Mouse (Mus musculus) heart, postnatal 0 days (tissue): ENCODE measurements around the gene Gm48552. TPM values are rescaled to one million over a fixed set of nuclear protein-coding genes. Genes with fewer than 3 reads are reported as not detected.

Source experiments
- ATAC-seq: fragments of 200-750 bp; cut with Nextera tagmentation; 2 replicates; pipeline ENCODE4 v1.8.0; 2017; ENCODE audit warnings: low read depth, moderate number of reproducible peaks, moderate library complexity; ENCODE audit not compliant: insufficient read depth
- DNase-seq: peaks from one replicate; pipeline ENCODE4 v3.0.0-alpha.2; 2016; ENCODE audit warnings: low spot score
- H3K27ac ChIP-seq: fragments of 300-500 bp; sonication (generic); 2 replicates; pipeline ENCODE4 v1.5.1; 2014; ENCODE audit warnings: low read depth, mild to moderate bottlenecking
- H3K27me3 ChIP-seq: fragments of 300-500 bp; sonication (generic); 2 replicates; pipeline ENCODE4 v1.6.1; 2014; ENCODE audit warnings: low read length, mixed read lengths; ENCODE audit not compliant: control insufficient read depth, insufficient read depth
- H3K36me3 ChIP-seq: fragments of 300-500 bp; sonication (generic); replicated peaks from 2 replicates; pipeline ENCODE4 v1.6.1; 2014; ENCODE audit warnings: low read length, mixed read lengths; ENCODE audit not compliant: control insufficient read depth, insufficient read depth
- H3K4me1 ChIP-seq: fragments of 300-500 bp; sonication (generic); 2 replicates; pipeline ENCODE4 v1.6.1; 2014; ENCODE audit warnings: antibody characterized with exemption; ENCODE audit not compliant: control insufficient read depth, insufficient read depth
- H3K4me2 ChIP-seq: fragments of 300-500 bp; sonication (generic); 2 replicates; pipeline ENCODE4 v1.6.1; 2014; ENCODE audit warnings: low read depth, mild to moderate bottlenecking, low read length, moderate library complexity
- H3K4me3 ChIP-seq: fragments of 300-500 bp; sonication (generic); 2 replicates; pipeline ENCODE4 v1.5.1; 2014; ENCODE audit warnings: low read depth, low read length
- H3K9ac ChIP-seq: fragments of 300-500 bp; sonication (generic); replicated peaks from 2 replicates; pipeline ENCODE4 v1.6.1; 2014; ENCODE audit warnings: low read depth, low read length, mixed read lengths
- H3K9me3 ChIP-seq: fragments of 300-500 bp; sonication (generic); replicated peaks from 2 replicates; pipeline ENCODE4 v1.6.1; 2016; ENCODE audit warnings: low read length; ENCODE audit not compliant: control insufficient read depth
- CTCF ChIP-seq: IDR thresholded peaks from 2 replicates; pipeline ENCODE4 v1.5.1; 2016; ENCODE audit warnings: antibody characterized with exemption, control low read depth, low read depth
- EP300 ChIP-seq: IDR thresholded peaks from 2 replicates; pipeline ENCODE4 v1.6.1; 2016; ENCODE audit warnings: antibody characterized with exemption, low read depth
- WGBS: fragments of 180-500 bp; shearing (Covaris S2); extraction: QIAGEN DNeasy Blood & Tissue Kit; methylation state at CpG from one replicate; pipeline ENCODE4 v1.1.7; 2014; 5-methylcytosine and 5-hydroxymethylcytosine counted together
- polyA plus RNA-seq: library from polyadenylated mRNA; unstranded; fragments of >200 nt; fragmentation: Nextera tagmentation; extraction: Ambion mirVana; gene quantifications from 2 replicates; pipeline ENCODE4 v1.2.1, GENCODE M21; 2015
- total RNA-seq: library from RNA; depleted of rRNA; stranded (reverse); fragments of >200 nt; gene quantifications from 2 replicates; pipeline ENCODE4 v1.2.3, GENCODE M21; 2014; ENCODE audit warnings: low replicate concordance

Gm48552 gene
- total and polyA plus RNA-seq, 2 experiments from 2014 or later: 0.45 TPM; not detected in 1

GRCm38 (mm10) chr10:81344421-81345161 is 44.2 kb upstream of the Gm48552 start:
- Histone ChIP-seq H3K27me3 (peaks cover 19% of the 10 kb centered on the region), H3K4me1 (peaks cover 8% of the 10 kb centered on the region), H3K9me3 (no peaks in the 10 kb centered on the region), H3K9ac (no peak overlapping the region), H3K36me3 (peaks cover 24% of the 10 kb centered on the region), H3K4me3 (no peak overlapping the region), H3K27ac (no peak overlapping the region; the same call in 1 of the 2 replicates), H3K4me2 (no peak overlapping the region)
- TF ChIP-seq CTCF (peak; percentile 41; the same call in 1 of the 2 replicates), EP300 (no peak)
- DNase-seq (no peak), ATAC-seq (no peak)
- 25% methylated on average over 8 of the region's 8 CpGs for WGBS

- Histone ChIP-seq H3K27me3 (peaks cover 19% of the 10 kb centered on the region), H3K4me2 (no peak overlapping the region), H3K36me3 (peaks cover 24% of the 10 kb centered on the region), H3K4me3 (no peak overlapping the region), H3K9me3 (no peaks in the 10 kb centered on the region), H3K4me1 (peaks cover 9% of the 10 kb centered on the region), H3K9ac (no peak overlapping the region), H3K27ac (no peak overlapping the region)
- DNase-seq (no peak), ATAC-seq (no peak)
- WGBS: 81% methylated on average over 4 of the region's 4 CpGs
- no peak for TF ChIP-seq CTCF
- TF ChIP-seq EP300: no peak
These were observed 43.7 kb upstream of the Gm48552 start for GRCm38 (mm10) chr10:81345162-81345534.

GRCm38 (mm10) chr10:81346453-81347067 is 42.2 kb upstream of the Gm48552 start:
- 34% methylated on average over 54 of the region's 55 CpGs for WGBS
- H3K4me2 ChIP-seq: no peak overlapping the region
- peaks cover 24% of the 10 kb centered on the region for H3K36me3 ChIP-seq
- no peak for DNase-seq
- TF ChIP-seq EP300 (no peak), CTCF (peak; percentile 11; the same call in 1 of the 2 replicates)
- H3K9ac ChIP-seq: no peak overlapping the region
- no peaks in the 10 kb centered on the region for H3K9me3 ChIP-seq
- H3K4me3 ChIP-seq: no peak overlapping the region
- H3K4me1 ChIP-seq: peaks cover 13% of the 10 kb centered on the region
- no peak overlapping the region for H3K27ac ChIP-seq
- peaks cover 19% of the 10 kb centered on the region for H3K27me3 ChIP-seq
- no peak for ATAC-seq

- no peaks in the 10 kb centered on the region for H3K27me3 ChIP-seq
- TF ChIP-seq EP300: no peak
- no peak for TF ChIP-seq CTCF
- peak overlapping the region; percentile 86 for H3K4me3 ChIP-seq
- ATAC-seq (no peak), DNase-seq (no peak)
- H3K9ac ChIP-seq: peak overlapping the region; percentile 77
- H3K9me3 ChIP-seq: no peaks in the 10 kb centered on the region
- WGBS: 12% methylated on average over 12 of the region's 12 CpGs
- H3K4me1 ChIP-seq: peaks cover 13% of the 10 kb centered on the region
- H3K27ac ChIP-seq: 0 out of 2 replicates have a peak overlapping the region, but pooled peaks have one; percentile 87
- H3K4me2 ChIP-seq: peak overlapping the region; percentile 94
- H3K36me3 ChIP-seq: peaks cover 24% of the 10 kb centered on the region
These were observed 39.7 kb upstream of the Gm48552 start for GRCm38 (mm10) chr10:81349146-81349545.

GRCm38 (mm10) chr10:81349961-81350350 is 38.8 kb upstream of the Gm48552 start:
- Histone ChIP-seq H3K4me1 (peaks cover 13% of the 10 kb centered on the region), H3K4me2 (peak overlapping the region; percentile 94), H3K9me3 (no peaks in the 10 kb centered on the region), H3K9ac (peak overlapping the region; percentile 77), H3K36me3 (peaks cover 24% of the 10 kb centered on the region), H3K27ac (peak overlapping the region; percentile 87), H3K4me3 (peak overlapping the region; percentile 86), H3K27me3 (no peaks in the 10 kb centered on the region)
- DNase-seq (no peak), ATAC-seq (no peak)
- WGBS: 1% methylated on average over 28 of the region's 29 CpGs
- TF ChIP-seq EP300 (no peak), CTCF (no peak)
